Mouse (Mus musculus): ENCODE data around the gene Gm20479. TPM values are rescaled to one million over a fixed set of nuclear protein-coding genes. Genes with fewer than 3 reads are reported as not detected.

The Gm20479 gene
- not detected for total RNA-seq (2022)

- peak; percentile 11 for DNase-seq (ENCODE audit: low spot score)
Observed at GRCm38 (mm10) chr7:27356861-27357594, at the start of gene Gm20479. Gene Gm20479 (minus strand): TSS chr7:27357419.

GRCm38 (mm10) chr7:27406481-27406880, 49.3 kb upstream of the Gm20479 start:
- no peak for DNase-seq (ENCODE audit: low spot score)

GRCm38 (mm10) chr7:27404203-27404942, 47.2 kb upstream of the Gm20479 start:
- DNase-seq (ENCODE audit: low spot score), result no peak

GRCm38 (mm10) chr7:27402675-27403074, 45.5 kb upstream of the Gm20479 start:
- peak; percentile 21 for DNase-seq (ENCODE audit: low spot score)

DNA sequence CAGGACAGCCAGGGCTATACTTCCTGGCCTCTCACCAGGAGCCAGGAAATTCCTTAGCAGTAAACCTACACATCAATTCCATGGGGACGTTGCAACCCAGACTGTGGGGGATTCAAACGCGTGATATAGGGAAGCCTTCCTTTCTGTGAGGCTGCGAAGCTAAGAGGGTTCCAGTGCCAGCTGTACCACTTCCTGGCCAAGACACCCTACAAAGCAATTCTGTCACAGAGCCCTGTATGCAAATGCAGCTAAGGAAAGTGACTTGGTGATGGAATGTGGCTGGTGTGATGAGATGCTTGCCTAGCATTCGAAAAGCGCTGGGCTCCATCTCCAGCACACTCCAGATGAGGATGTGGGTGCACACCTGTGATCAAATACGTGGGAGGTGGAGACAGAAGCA, 43.3 kb upstream of the Gm20479 start:
- no peak for DNase-seq (ENCODE audit: low spot score)

DNA sequence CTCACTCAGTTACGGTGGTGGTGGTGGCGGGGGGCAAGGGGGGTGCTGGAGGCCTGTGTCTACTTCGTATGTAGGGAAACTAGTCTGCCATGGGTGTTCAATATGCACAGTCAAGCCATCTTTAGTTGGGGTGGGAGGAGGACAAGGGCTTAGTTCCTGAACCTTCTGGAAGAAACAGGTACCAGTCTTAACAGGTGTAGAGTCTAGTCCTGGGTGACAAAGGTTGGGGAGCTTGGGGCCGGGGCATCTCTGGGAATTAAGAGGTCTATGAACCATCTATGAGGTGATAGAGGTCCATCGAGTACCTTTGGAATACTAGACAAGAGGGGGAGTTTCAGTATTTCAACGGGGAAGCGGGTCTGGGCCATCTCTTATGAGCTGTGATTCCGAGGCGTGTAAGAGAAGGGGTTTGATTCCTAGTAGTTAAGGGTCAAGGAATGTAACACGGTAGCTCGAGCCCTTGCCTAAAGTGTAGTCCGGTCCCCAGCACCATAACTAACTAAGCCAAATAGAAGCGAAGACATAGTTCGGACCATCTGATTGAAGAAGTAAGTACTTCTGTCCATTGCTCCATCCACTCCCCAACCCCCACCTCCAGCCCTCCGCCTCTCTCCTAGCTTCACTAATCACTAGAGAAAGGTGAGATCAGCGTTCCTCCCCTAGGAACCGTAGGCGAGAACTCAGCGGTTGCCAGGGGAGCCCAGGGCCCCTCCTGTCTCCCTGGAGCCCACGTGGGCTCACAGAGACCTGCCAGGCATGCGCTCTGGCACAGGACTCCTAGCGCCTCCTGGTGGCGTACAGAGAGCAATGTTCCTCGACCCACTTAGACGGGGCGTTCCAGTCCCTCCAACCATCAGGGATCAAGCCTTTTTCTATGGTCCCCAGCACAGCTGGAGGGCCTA, 40.1 kb upstream of the Gm20479 start:
- DNase-seq (ENCODE audit: low spot score), result no peak

GRCm38 (mm10) chr7:27396184-27397047, 39.2 kb upstream of the Gm20479 start:
- no peak for DNase-seq (ENCODE audit: low spot score)

- no peak for DNase-seq (ENCODE audit: low spot score)
Observed at GRCm38 (mm10) chr7:27395521-27396183, 38.4 kb upstream of the Gm20479 start.

- DNase-seq (ENCODE audit: low spot score), result no peak
Observed at GRCm38 (mm10) chr7:27391416-27391815, 34.2 kb upstream of the Gm20479 start.

GRCm38 (mm10) chr7:27389213-27389612, 32.0 kb upstream of the Gm20479 start:
- DNase-seq (ENCODE audit: low spot score), result no peak

- peak; percentile 45 for DNase-seq (ENCODE audit: low spot score)
Observed at GRCm38 (mm10) chr7:27384731-27385130, 27.5 kb upstream of the Gm20479 start.

DNA sequence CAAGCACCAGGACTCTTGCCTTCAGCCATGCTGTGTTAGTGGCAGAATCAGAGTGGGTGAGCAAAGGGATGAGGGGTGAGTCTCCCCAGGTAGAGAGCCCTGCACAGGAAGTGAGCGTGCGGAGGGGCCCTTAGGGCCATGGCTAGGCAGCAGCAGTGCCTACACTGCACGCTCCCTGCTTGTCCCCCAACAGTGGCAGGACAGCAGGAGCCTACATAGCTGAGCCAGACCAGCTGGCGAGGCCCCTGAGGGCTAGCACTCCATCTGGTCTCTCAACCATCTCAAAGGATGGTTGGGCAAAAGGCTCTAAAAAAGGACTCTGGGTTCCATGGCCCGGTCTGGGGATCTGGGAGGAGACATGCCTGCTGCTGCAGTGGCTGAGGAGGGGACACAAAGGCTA, 26.9 kb upstream of the Gm20479 start:
- DNase-seq (ENCODE audit: low spot score), result no peak

GRCm38 (mm10) chr7:27383233-27383632, 26.0 kb upstream of the Gm20479 start:
- DNase-seq (ENCODE audit: low spot score), result no peak

DNA sequence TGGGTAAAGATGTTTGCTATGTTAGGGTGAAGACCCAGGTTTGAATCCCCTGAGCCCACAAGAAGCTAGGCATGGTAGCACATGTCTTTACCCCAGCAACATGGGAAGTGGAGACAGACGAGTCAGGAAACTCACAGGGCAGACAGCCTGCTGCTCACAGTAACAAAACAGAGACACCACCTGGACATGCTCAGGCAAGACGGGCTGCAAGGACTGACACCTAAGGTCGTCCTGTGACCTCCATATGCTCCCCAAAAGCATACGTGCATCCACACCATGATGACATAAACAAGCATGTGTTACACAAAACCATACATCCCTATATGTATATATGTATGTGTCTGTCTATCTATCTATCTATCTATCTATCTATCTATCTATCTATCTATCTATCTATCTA, 24.3 kb upstream of the Gm20479 start:
- DNase-seq (ENCODE audit: low spot score), result no peak

GRCm38 (mm10) chr7:27381009-27381408, 23.8 kb upstream of the Gm20479 start:
- no peak for DNase-seq (ENCODE audit: low spot score)

DNA sequence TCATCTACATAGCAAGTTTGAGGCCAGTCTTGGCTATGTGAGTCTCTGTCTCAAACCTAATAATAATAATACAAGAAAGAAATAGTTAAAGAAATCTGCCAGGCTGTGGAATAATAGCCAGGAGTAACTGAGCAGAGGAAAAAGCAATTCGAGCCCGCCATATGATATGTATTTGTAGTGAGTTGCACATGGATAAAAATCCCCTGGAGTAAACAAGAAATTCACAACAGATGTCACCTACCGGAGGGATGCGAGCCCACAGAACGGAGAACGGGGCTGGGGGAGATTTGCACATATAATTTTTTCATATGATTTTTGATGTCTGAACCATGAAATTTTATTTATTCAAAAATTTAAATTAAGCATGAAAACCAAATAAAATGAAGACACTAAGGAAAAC, 22.6 kb upstream of the Gm20479 start:
- no peak for DNase-seq (ENCODE audit: low spot score)

DNA sequence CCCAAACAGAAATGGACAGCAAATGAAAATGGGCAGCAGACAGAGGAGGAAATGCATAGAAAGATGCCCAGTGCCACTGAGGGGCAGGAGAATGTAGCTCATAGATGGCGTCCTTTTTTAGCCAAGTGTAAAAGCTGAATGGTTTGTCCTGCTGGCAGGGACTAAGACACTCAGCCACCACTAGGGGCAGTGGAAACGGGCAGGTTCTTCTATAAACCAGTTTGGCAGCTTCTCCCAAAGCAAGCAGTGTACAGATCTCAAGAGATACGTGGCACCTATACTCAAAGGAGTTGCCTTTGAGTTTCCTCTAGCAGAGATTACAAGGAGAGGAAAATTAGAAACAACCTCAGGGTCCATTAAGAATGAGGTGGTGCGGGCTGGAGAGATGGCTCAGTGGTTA, 21.2 kb upstream of the Gm20479 start:
- no peak for DNase-seq (ENCODE audit: low spot score)

GRCm38 (mm10) chr7:27375274-27375673, 18.1 kb upstream of the Gm20479 start:
- no peak for DNase-seq (ENCODE audit: low spot score)

- DNase-seq (ENCODE audit: low spot score), result no peak
Observed at GRCm38 (mm10) chr7:27371715-27372462, 14.7 kb upstream of the Gm20479 start.

DNA sequence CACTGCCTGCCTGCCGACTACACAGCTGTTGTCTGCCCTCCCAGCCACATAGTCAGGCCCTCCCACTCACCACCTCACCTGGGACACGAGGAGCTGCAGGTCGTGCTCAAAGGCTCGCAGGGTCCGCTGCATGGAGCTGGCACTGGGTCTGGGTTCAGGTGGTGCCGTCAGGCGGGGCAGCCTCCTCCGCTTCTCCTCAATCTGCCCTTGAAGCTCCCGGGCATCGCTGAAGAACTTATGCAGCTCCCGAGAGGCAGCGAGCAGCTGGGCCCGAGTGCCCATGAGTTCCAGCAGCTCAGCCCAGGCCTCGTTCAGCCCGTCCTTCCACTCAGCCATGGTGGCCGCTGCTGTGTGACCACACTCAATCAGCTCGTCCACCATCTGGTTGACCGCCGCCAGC, 11.9 kb upstream of the Gm20479 start:
- DNase-seq (ENCODE audit: low spot score), result no peak
